Mouse (Mus musculus): ENCODE results near the gene Dlg2.
A peak's percentile ranks its signal among the peaks of the same experiment; 100 is the strongest.

The Dlg2 gene

DNA sequence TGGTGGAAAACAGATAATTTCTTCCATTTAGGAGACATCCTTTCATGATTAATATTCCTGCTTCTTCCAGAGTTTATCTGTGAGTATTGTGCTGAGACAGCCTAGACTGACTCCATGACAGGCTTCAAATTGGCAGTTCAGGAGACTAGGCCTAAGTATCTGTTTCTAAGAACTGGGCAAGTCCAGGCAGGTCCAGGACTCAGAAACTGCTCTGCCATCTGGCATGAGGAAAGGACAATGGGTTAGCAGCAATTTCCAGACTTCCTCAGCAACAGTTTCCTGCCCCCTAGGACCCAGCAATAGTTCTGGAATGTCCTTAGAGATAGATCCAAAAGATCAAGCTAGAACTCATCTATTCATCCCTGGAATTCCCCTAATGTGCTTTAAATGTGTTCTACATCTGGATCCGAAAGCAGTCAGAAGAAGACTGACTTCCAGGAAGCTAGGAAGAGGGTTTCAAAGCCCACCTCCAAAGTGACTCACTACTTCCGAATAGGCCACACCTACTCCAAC, 64.4 kb downstream of the Dlg2 start:
- no peak for DNase-seq

DNA sequence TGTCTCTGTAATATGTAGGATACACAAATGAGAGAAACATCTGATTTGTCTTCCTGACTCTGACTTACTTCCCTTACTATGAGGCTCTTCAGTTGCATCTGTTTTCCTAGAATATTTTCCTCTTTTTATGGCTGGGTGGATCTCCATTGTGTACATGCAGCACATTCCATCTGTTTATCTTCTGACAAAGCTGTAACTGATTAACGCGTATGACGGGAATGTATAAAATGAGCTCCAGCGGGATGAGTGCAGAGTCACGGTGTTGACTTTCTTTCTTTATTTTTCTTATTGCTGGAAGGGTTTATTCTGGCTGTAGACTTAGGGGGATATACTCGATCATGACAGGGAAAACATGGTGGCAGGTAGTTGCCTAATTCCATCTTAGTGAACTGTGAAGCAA, 76.9 kb downstream of the Dlg2 start:
- no peak for DNase-seq

DNA sequence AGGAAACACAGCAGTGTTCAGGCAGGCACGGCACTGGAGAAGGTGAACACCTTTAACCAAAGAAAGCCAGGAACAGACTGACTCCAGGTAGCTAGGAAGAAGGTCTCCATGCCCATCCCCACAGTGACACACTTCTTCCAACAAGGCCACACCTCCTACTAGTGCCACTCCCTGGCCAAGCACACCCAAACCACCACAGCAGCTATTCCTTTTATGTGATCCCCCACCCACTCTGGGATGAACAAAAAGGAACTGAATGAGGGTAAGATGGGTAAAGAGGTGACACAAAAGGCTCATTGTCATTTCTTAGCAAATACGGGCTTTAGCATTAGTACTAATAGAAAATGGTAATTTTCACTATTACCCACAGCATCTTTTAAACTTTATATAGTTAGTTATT, 77.9 kb downstream of the Dlg2 start:
- no peak for DNase-seq

DNA sequence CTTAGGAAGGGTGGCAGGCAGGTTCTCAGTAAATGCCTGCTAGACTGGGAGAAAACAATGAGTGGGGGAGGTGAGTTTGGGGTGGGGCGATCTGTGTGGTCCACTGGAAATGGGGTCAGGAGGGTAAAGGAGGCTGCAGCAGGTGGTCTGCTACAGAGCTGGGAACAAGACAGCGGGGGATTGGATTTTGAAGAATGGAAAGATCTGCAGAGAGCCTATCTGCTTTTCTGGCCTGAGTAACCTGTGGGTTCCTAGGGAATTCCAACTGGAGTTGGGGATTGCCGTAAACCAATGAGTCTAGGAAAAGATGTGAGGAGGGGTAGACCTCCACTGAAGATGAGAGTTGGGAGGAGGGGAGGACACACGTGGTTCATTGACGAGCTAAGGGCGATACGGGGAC, 92.7 kb downstream of the Dlg2 start:
- no peak for DNase-seq

DNA sequence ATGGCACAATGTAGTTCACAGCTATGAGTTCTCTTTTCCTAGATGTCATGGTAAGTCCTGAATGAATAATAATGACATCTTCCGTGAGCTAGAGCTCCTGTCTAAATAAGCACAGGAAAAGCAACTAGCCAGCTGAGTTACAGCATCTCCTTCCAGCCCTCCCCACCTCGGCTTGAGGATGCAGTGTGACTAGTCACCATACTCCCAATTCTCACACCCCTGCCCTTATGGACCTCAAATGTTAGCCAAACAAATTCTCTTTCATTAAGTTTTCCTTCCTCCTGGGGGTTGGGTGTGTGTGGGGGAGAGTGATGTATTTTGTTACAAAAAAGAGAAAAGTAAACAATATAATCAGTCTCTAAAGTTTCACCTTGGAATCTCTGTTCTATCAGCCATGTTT, 111.3 kb downstream of the Dlg2 start:
- DNase-seq = no peak

DNA sequence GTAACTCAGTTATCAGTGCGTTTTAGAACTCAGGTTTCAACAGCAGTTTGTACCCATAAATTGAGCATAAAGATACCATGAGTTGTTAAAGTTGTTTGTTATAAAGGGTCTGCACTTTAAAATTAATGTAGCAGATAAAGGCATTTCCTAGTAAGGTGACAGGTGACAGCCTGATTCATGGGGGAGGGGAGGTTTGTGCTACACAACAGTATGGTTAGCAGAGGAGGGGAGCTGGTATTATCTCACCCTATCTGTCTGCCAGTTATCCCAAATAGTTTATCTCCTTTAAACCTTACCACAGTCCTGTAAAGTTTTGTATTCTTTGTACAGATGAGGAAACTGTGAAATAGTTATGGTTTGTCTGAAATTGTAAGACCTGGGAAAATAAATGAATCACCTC, 111.8 kb downstream of the Dlg2 start:
- no peak for DNase-seq

DNA sequence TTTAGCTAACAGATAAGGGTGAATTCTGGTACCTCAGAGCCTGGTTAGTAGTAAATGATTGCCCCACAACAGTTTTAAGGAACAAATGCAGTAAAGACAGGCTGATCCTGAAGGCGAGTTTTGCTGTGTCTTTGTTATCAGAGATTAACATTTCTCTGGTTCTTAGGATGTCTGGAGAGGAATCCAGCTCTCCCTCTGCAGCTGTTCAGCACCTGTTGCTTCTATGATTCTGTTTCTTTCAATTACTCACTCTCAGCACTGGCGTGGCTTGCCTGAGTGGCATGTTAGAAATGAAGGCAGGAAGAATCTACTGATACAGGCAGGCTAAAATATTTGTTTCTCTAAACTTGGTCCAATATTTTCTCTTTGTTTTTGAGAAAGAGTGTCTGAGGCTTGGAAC, 133.3 kb downstream of the Dlg2 start:
- DNase-seq = no peak

DNA sequence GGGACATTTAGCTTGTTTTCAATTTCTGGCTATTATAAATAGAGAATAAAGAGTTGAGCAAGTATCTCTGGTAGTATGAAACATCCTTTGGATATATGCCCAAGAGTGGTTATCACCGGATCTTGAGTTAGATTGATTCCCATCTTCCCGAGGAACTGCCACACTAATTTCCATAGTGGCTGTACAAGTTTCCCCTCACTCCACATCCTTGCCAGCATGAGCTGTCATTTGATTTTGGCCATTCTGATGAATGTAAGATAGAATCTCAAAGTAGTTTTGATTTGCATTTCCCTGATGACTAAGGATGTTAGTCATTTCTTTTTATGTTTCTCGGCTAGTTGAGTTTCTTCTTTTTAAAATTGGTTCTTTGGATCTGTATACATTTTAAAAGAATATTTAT, 154.1 kb downstream of the Dlg2 start:
- DNase-seq = no peak

DNA sequence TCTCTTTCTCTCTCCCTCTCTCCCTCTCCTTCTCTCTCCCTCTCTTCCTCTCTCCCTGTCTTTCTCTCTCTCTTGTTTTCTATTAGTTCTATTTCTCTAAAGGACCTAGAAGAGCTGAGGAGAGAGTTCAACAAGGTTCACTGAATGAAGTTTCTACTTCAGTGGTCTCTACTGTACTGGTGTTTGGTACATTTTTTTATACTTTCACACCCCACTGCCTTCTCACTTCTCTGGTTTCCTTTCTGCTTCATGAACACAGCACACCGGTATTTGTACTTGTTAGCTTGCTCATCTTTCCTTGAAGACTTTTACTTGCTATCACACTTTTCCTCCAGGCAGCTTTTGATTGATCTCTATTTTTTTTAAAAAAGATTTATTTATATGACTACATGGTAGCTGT, 173.0 kb downstream of the Dlg2 start:
- DNase-seq = no peak

DNA sequence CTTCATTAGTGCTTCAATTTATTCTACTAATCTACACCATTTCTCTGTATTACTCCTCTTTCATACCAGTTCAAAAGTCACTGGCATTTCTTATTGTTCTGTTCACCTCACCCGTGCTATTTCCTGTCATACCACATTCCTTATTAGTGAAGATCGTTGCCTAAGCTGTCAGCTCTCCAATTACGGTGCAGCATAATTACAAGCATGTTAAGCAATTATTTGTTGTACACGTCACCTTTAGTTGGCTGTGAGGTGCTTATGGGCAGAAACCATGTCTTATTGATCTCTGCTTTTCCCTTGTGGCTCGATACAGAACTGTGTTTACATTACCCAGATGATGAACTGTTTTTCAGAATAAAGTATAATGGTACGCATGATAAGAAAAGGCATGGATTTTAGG, 174.7 kb downstream of the Dlg2 start:
- no peak for DNase-seq

DNA sequence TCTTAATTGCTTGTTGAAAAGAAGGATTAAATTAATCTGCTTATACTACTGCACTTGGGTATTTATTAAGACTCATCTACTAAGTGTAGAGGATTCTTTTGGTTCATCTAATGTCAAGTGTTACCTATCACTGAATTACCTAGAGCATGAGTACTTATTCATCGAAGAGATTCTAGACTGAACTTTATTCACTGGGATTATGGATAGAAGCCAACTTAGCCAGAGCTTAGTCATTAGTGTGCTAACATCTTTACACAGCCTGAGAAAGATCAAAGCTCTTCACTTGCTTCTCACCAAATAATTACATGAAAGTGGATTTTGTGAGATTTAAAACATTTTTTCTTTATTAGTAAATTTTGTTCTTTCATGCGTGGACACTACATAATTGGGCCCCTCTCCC, 175.1 kb downstream of the Dlg2 start:
- no peak for DNase-seq

DNA sequence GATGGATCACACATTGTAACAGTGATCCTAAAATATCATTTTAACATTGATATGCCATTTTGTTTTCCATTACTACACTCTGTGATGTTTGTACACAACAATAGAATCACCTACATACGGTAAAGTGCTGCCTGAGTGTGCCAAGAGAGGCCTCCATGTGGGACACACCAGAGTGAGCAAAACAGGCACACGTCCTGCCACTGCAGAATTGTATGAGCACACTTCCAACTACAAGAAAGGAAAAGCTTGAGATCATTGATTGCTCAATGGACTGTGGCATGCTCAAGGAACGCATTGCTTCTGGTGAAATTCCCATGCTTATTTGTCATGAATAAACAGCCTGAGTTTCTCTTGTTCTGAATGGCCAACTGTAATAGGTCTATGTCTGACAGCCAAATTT, 182.1 kb downstream of the Dlg2 start:
- no peak for DNase-seq

DNA sequence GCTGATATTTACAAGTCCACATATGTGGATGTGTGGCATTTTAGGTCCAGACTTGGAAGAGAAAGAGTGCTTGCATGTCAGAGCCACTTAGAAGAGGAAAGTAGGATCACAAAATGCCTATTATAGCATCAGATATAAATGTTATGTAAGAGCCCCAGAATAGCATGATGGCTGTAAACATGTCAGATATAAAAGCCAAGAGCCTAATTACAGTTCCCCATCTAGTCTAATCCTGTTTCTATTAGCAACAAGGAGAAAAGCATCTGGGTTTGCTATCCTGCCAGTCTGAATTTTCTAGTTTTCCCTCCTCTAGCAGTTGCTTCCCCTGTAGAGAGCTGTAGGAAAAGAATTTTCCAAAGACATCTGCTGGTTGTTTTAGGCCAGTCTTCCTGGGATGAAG, 217.6 kb downstream of the Dlg2 start:
- peak in 1 of 2 experiments; percentile 12 for DNase-seq

DNA sequence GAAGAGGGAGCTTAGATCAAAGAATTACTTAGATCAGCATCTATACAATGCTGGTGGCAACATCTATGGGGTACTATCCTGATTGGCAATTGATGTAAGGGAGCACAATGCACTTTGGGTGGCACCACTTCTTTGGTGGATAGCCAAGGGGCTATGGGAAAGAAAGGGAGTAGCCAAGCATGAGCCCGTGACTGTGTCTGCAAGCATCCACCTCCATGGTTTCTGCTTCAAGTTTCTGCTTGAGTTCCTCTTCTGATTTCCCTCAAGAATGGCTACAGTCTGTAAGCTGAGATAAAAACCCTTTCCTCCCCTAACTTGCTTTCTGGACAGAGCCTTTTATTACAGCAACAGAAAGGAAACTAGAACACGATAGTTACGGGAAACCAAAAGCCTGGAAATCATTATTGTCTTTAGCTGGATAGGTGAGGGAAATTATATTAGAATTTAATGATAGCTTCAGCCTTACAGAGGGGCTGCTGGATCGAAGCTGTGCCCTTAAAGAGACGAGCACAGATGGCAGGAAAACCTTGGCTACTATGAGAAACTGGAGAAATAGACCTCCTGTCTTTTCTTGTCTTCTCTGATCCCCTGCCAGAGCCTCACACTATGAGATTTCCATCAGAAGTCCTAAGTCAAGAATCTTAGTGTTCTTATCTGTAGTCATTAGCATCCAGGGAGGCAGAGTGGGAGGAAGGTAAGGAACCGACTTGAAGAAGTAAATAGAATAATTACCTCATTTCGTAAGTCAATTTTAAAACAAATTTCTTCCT, 219.9 kb downstream of the Dlg2 start:
- peak; percentile 64 to 66 for DNase-seq

DNA sequence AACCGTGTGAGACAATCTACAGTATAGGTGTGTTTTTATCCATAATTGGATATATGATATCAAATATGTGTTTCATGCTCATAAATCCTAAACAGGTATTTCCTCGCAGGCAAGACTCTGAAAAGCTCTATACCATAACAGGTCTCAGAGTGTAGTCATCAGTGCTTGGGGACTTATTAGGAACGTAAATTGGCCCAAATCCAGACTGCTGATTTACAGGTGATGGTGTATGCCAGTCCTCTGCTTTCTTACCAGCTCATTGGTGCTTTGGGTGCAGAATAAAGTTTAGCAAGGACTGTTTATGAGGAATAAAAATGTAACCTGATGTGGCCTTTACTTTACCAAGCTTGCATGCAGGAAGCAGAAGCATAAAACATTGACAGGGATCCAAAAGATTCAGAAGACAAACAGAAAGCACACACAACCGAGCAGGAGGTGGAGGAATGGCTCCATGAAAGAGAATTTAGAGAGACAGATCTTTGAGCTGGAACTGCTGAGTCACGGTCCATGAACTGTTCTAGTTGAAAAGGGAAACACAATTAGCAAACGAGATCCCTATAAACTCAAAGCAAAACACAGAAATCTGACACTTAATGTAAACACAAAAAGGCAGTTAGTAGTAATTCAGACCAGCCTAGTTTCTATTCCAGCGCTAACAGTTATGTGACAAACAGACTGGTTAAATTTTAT, 226.8 kb downstream of the Dlg2 start:
- DNase-seq = peak; percentile 13 to 18

DNA sequence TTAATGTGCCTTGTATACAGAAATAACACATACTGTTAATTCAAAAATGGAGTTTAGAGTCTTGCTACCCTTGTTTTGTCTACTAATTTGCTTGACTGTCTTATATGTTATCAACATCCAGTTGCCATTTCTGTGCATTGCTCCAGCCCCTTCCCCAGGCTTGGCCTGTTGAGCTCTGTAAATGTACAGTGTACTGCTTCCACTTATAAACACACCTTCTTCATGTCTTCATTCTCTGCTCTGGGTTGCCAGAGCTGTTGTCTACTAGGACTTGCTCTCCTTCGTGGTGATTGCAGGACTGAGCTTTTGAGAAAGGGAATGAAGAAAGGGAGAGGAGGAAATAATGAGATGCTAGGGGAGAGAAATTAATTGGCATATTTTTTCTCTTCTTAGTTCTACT, 227.5 kb downstream of the Dlg2 start:
- no peak for DNase-seq

DNA sequence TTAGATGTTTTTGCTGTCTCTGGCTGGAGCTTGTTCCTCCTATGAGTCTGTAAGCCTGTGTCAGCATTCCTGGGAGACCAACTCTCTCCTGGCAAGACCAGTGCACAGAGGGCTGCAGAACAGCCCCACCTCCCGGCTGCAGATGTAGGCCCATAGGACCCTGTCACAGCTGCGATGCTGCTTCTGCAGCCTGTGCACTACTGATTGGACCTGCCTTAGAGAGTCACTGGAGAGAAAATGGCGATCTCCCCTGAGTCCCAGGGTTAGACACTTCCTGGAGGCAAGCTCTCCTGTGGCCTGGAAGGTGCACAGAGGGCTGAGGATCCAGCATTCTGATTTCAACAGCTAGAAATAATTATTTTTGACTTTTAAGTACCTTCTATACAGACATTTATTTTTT, 257.6 kb downstream of the Dlg2 start:
- no peak for DNase-seq

DNA sequence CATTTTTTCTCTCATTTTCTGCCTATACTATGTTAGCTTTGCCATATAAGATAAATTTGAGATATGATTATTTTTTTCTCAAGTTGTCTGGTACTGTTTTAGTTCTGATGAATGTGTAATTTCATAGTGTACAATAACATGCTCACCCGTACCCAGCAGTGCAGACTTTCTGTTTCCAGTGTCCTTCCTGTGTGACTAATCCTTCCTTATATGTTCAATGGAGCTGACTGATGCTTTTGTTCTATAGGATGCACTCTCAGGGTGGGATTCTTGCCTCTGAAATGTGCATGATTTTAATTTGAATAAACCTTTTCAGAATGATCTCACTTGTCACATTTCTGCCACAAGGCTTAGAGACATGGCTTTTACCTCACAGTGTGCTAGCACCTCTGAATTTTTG, 259.9 kb downstream of the Dlg2 start:
- DNase-seq = no peak

DNA sequence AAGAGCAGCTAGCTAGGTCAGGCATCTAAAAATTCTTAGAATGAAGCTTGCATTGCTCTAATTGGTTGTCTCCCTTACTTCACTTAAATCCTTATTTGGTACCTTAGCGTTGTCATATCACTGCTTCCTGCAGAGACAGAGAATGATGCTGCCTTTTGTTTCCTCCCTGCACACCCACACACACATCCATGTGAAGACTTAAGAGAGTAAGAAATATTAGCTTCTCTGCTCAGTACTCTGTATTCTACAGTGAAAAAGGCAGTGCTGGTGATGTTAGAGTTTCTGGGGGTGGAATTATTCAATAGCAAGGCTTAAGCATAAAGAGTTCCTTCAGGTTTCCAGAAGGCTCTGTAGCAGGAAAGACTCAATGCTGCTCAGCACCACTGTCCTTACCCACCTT, 272.2 kb downstream of the Dlg2 start:
- DNase-seq = no peak

DNA sequence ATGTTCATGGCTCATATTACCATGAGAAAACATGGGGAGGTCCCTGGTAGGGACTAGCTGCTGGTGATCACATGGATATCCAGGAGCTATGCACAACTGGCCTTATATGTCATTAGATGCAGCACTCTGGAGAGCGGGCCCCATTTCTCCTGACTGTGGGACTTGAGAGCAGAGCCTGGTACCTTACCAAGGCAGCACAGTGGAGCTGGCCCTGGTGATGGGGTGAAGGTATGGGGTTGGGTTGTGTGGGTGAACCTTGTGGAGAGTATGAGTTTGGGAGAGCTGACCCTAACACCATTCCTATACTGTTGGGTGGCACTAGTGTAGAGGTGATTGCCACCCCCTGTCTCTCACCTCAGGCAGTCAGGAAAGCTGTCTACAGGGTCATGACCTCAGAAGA, 311.5 kb downstream of the Dlg2 start:
- no peak for DNase-seq

DNA sequence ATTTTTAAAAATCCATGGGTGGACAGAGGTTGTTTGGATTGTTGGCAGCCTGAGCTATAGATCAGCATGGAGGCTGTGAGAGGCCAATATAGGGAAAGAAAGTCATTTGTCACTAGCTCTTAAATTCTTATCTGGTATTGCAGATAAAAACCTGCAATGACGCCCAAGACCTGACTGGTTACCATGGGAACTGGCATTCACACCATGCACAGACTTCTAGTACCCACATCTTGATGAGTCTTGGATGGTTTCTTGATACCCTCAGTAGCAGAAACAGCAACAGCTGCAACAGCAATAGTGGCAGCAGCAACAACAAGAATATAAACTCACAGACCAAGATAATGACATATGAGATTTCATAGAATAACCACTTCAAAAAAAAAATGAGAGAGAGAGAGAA, 315.1 kb downstream of the Dlg2 start:
- no peak for DNase-seq

DNA sequence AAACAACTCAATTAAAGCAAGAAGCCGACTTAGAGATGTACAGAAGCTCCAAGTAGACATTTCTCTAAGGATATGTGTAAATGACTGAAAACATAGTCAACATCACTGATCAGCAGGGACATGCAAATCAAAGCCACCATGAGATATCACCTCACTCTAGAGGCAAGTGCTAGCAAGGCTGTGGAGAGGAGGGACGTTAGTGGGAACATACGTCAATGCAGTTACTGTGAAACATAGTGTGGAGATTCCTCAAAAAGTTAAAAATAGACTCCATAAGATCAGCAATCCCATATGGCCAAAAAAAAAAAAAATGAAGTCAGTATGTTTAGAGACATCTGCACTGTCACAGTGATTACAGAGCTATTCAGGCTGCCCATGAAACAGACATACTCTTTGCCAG, 349.2 kb downstream of the Dlg2 start:
- no peak for DNase-seq

DNA sequence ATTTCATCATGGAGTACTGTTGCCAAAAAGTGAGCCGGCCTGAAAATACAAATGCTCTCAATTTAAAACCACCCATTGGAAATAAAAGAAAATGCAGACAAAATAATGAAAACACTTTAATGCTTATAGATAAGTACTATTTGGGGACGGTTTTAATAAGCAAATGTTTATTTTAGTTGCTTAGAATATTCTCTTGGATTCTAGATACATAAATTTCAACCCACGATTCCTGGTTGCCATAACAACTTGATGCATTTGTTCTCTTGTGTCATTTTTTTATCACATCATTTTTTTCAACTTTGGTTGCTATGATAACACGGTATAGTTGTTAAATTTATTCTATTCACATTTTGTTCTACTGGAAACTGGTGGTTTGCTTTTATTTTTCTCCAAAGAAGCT, 364.8 kb downstream of the Dlg2 start:
- no peak for DNase-seq

All from cerebellum, postnatal 10 days (tissue).